Mouse (Mus musculus): ENCODE measurements around the gene Usp25. TPM values are rescaled to one million over a fixed set of nuclear protein-coding genes. Genes with fewer than 3 reads are reported as not detected.

Gene Usp25
- polyA plus RNA-seq, 1 experiment: 29.7 TPM

- no peak overlapping the region for H3K4me3 ChIP-seq (ENCODE audit: insufficient read depth, low read length)
- H3K4me1 ChIP-seq (ENCODE audit: control insufficient read depth, insufficient read depth, low read length): peaks cover 11% of the 10 kb centered on the region
- no peak for TF ChIP-seq CTCF (IDR thresholded peaks at IDR 0.05; ENCODE audit: borderline replicate concordance, insufficient read depth, low read length)
- TF ChIP-seq POLR2A (IDR thresholded peaks at IDR 0.05; ENCODE audit: low read depth, low read length): no peak
- H3K27ac ChIP-seq (ENCODE audit: insufficient read depth, low read length): no peak overlapping the region; the same call in 1 of the 2 replicates
Measured at GRCm38 (mm10) chr16:77034329-77034728, 20.8 kb downstream of the Usp25 start.

GRCm38 (mm10) chr16:77034751-77035150, 21.2 kb downstream of the Usp25 start:
- Histone ChIP-seq H3K4me1 (ENCODE audit: control insufficient read depth, insufficient read depth, low read length) (peaks cover 10% of the 10 kb centered on the region), H3K27ac (ENCODE audit: insufficient read depth, low read length) (no peak overlapping the region), H3K4me3 (ENCODE audit: insufficient read depth, low read length) (no peak overlapping the region)
- no peak for TF ChIP-seq POLR2A (IDR thresholded peaks at IDR 0.05; ENCODE audit: low read depth, low read length)
- TF ChIP-seq CTCF (IDR thresholded peaks at IDR 0.05; ENCODE audit: borderline replicate concordance, insufficient read depth, low read length): no peak

GRCm38 (mm10) chr16:77041573-77041972, 28.1 kb downstream of the Usp25 start:
- H3K4me1 ChIP-seq (ENCODE audit: control insufficient read depth, insufficient read depth, low read length): peaks cover 2% of the 10 kb centered on the region; the same call in 1 of the 2 replicates
- H3K27ac ChIP-seq (ENCODE audit: insufficient read depth, low read length): no peak overlapping the region
- no peak for TF ChIP-seq POLR2A (IDR thresholded peaks at IDR 0.05; ENCODE audit: low read depth, low read length)
- TF ChIP-seq CTCF (IDR thresholded peaks at IDR 0.05; ENCODE audit: borderline replicate concordance, insufficient read depth, low read length): no peak
- H3K4me3 ChIP-seq (ENCODE audit: insufficient read depth, low read length): no peak overlapping the region

- TF ChIP-seq CTCF (IDR thresholded peaks at IDR 0.05; ENCODE audit: borderline replicate concordance, insufficient read depth, low read length) (no peak), POLR2A (IDR thresholded peaks at IDR 0.05; ENCODE audit: low read depth, low read length) (no peak)
- Histone ChIP-seq H3K27ac (ENCODE audit: insufficient read depth, low read length) (no peak overlapping the region), H3K4me1 (ENCODE audit: control insufficient read depth, insufficient read depth, low read length) (peaks cover 2% of the 10 kb centered on the region; the same call in 1 of the 2 replicates), H3K4me3 (ENCODE audit: insufficient read depth, low read length) (no peak overlapping the region)
Measured at GRCm38 (mm10) chr16:77043499-77043898, 30.0 kb downstream of the Usp25 start.

- TF ChIP-seq POLR2A (IDR thresholded peaks at IDR 0.05; ENCODE audit: low read depth, low read length): no peak
- TF ChIP-seq CTCF (IDR thresholded peaks at IDR 0.05; ENCODE audit: borderline replicate concordance, insufficient read depth, low read length): no peak
- no peak overlapping the region for H3K4me3 ChIP-seq (ENCODE audit: insufficient read depth, low read length)
- no peak overlapping the region for H3K27ac ChIP-seq (ENCODE audit: insufficient read depth, low read length)
- no peaks in the 10 kb centered on the region for H3K4me1 ChIP-seq (ENCODE audit: control insufficient read depth, insufficient read depth, low read length)
Measured at GRCm38 (mm10) chr16:77054184-77054583, 40.7 kb downstream of the Usp25 start.

GRCm38 (mm10) chr16:77055519-77056159, 42.1 kb downstream of the Usp25 start:
- Histone ChIP-seq H3K27ac (ENCODE audit: insufficient read depth, low read length) (no peak overlapping the region), H3K4me1 (ENCODE audit: control insufficient read depth, insufficient read depth, low read length) (no peaks in the 10 kb centered on the region), H3K4me3 (ENCODE audit: insufficient read depth, low read length) (no peak overlapping the region)
- no peak for TF ChIP-seq POLR2A (IDR thresholded peaks at IDR 0.05; ENCODE audit: low read depth, low read length)
- TF ChIP-seq CTCF (IDR thresholded peaks at IDR 0.05; ENCODE audit: borderline replicate concordance, insufficient read depth, low read length): no peak

GRCm38 (mm10) chr16:77056160-77056520, 42.6 kb downstream of the Usp25 start:
- no peak for TF ChIP-seq CTCF (IDR thresholded peaks at IDR 0.05; ENCODE audit: borderline replicate concordance, insufficient read depth, low read length)
- no peak for TF ChIP-seq POLR2A (IDR thresholded peaks at IDR 0.05; ENCODE audit: low read depth, low read length)
- Histone ChIP-seq H3K27ac (ENCODE audit: insufficient read depth, low read length) (no peak overlapping the region), H3K4me3 (ENCODE audit: insufficient read depth, low read length) (no peak overlapping the region), H3K4me1 (ENCODE audit: control insufficient read depth, insufficient read depth, low read length) (no peaks in the 10 kb centered on the region)

- Histone ChIP-seq H3K4me3 (ENCODE audit: insufficient read depth, low read length) (no peak overlapping the region), H3K27ac (ENCODE audit: insufficient read depth, low read length) (no peak overlapping the region), H3K4me1 (ENCODE audit: control insufficient read depth, insufficient read depth, low read length) (no peaks in the 10 kb centered on the region)
- TF ChIP-seq CTCF (IDR thresholded peaks at IDR 0.05; ENCODE audit: borderline replicate concordance, insufficient read depth, low read length): no peak
- TF ChIP-seq POLR2A (IDR thresholded peaks at IDR 0.05; ENCODE audit: low read depth, low read length): no peak
Measured at GRCm38 (mm10) chr16:77058567-77058966, 45.1 kb downstream of the Usp25 start.

- Histone ChIP-seq H3K27ac (ENCODE audit: insufficient read depth, low read length) (no peak overlapping the region), H3K4me3 (ENCODE audit: insufficient read depth, low read length) (no peak overlapping the region), H3K4me1 (ENCODE audit: control insufficient read depth, insufficient read depth, low read length) (no peaks in the 10 kb centered on the region)
- no peak for TF ChIP-seq CTCF (IDR thresholded peaks at IDR 0.05; ENCODE audit: borderline replicate concordance, insufficient read depth, low read length)
- no peak for TF ChIP-seq POLR2A (IDR thresholded peaks at IDR 0.05; ENCODE audit: low read depth, low read length)
Measured at GRCm38 (mm10) chr16:77060166-77060565, 46.7 kb downstream of the Usp25 start.

GRCm38 (mm10) chr16:77063916-77064315, 50.4 kb downstream of the Usp25 start:
- no peak for TF ChIP-seq POLR2A (IDR thresholded peaks at IDR 0.05; ENCODE audit: low read depth, low read length)
- no peak for TF ChIP-seq CTCF (IDR thresholded peaks at IDR 0.05; ENCODE audit: borderline replicate concordance, insufficient read depth, low read length)
- H3K4me1 ChIP-seq (ENCODE audit: control insufficient read depth, insufficient read depth, low read length): no peaks in the 10 kb centered on the region
- H3K27ac ChIP-seq (ENCODE audit: insufficient read depth, low read length): no peak overlapping the region
- H3K4me3 ChIP-seq (ENCODE audit: insufficient read depth, low read length): no peak overlapping the region
